Mouse (Mus musculus) ovary, adult 2 months (tissue): ENCODE results near the gene Pnliprp1. TPM values are rescaled to one million over a fixed set of nuclear protein-coding genes. Genes with fewer than 3 reads are reported as not detected.

ENCODE experiments used
- polyA plus RNA-seq: library from polyadenylated mRNA; depleted of rRNA; stranded (reverse); fragments of >200 nt; gene quantifications from 2 replicates; pipeline ENCODE4 v1.2.3, GENCODE M21; 2012; rRNA removed

Gene Pnliprp1
- 0.57 and 0.77 TPM in 2 replicates for polyA plus RNA-seq

DNA sequence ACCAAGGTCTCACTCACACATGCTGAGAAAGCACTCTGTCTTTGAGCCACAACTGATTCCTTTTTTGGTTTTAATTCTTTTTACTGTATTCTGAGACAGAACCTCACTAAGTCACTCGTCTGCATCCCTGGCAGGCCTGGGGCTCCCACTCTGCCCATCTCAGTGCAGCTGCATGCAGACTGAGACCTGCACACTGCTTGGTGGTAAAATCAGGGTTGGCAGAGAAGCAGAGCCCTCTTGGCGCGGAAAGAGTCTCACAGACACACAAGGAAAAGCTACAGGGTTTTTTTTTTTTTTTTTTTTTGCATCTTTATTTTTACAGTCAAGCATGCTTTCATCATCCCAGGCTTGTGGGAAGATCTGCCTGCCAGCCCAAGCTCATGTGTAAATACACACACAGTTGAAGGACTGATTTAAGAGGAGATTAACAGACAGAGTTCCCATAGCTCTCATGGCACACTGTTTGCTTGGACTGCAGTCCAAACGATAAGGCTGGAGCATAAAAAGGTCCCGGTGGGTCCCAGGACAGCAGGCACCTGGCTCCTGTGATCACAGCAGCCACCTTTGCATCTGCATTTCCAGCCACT is at the start of gene Pnliprp1:
Gene Pnliprp1, plus strand, starts transcription at position 443 of the 587 bp plus-strand sequence.

DNA sequence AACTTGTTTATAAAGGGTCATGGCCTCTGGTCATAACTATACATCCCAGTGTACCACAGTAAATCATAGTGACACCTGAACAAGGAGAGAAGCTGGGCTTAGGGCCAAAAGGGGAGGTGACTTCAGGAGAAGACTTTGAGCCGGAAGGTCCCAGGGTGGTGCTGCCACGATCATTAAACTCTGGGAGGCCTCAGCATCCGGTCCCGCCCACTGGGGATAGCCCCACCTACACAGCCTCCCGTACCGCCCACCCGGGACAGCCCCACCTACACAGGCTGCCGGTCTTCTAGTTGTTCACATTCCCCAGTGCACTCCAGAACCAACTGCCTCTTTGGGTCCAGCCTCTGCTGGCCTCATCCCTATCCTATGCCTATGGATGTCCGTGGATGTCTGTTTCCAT is 30.7 kb downstream of the Pnliprp1 start, which contains the start of gene Pnliprp2:
Gene Pnliprp2, plus strand, starts transcription at position 297 of the 400 bp plus-strand sequence.

Other genes with a start within 250 kb of the Pnliprp1 start
- gene Ccdc172, start 216.9 kb upstream of the Pnliprp1 start, polyA plus RNA-seq, result not detected in 2 replicates
- 0.34 and 0.58 TPM in 2 replicates for gene Pnlip, start 76.4 kb upstream of the Pnliprp1 start, polyA plus RNA-seq
- 0.10 TPM in 1 of 2 replicates, not detected in the other for gene Pnliprp2, start 30.8 kb downstream of the Pnliprp1 start, polyA plus RNA-seq
- 0.50 and 1.6 TPM in 2 replicates for gene 1700019N19Rik, start 65.6 kb downstream of the Pnliprp1 start, polyA plus RNA-seq
- 2.3 and 2.4 TPM in 2 replicates for gene Eno4, start 214.5 kb downstream of the Pnliprp1 start, polyA plus RNA-seq
- gene Hspa12a, start 214.8 kb downstream of the Pnliprp1 start, polyA plus RNA-seq, result 26.6 and 28.6 TPM in 2 replicates